Mouse (Mus musculus): ENCODE measurements around the gene Msh5. TPM values are rescaled to one million over a fixed set of nuclear protein-coding genes. Genes with fewer than 3 reads are reported as not detected.

Msh5 gene
- polyA plus RNA-seq, 1 experiment from 2014 or later, result 4.6 TPM

- Histone ChIP-seq H3K27me3 (ENCODE audit: control insufficient read depth, insufficient read depth, low read length) (peaks cover 31% of the 10 kb centered on the region), H3K36me3 (ENCODE audit: control insufficient read depth, insufficient read depth, low read length) (peaks cover 22% of the 10 kb centered on the region), H3K9ac (ENCODE audit: low read depth, low read length) (no peak overlapping the region), H3K27ac (ENCODE audit: low read depth, low read length) (no peak overlapping the region), H3K4me2 (no peak overlapping the region; the same call in 1 of the 2 replicates), H3K4me1 (ENCODE audit: control insufficient read depth, insufficient read depth, low read length) (peaks cover 27% of the 10 kb centered on the region), H3K4me3 (ENCODE audit: low read depth, low read length) (no peak overlapping the region), H3K9me3 (replicated peaks; ENCODE audit: control insufficient read depth, low read length) (no peaks in the 10 kb centered on the region)
- ATAC-seq (replicated peaks; ENCODE audit: insufficient number of reproducible peaks, low FRiP score, low TSS enrichment), result no peak
- WGBS (ENCODE audit: insufficient replicate concordance), result 78% methylated on average over 8 of the region's 8 CpGs
These were observed 14.8 kb upstream of the Msh5 start for GRCm38 (mm10) chr17:35061299-35061698.

GRCm38 (mm10) chr17:35060737-35061297 is 14.3 kb upstream of the Msh5 start:
- Histone ChIP-seq H3K4me1 (ENCODE audit: control insufficient read depth, insufficient read depth, low read length) (peaks cover 27% of the 10 kb centered on the region), H3K36me3 (ENCODE audit: control insufficient read depth, insufficient read depth, low read length) (peaks cover 26% of the 10 kb centered on the region)
- ATAC-seq (replicated peaks; ENCODE audit: insufficient number of reproducible peaks, low FRiP score, low TSS enrichment), result no peak

GRCm38 (mm10) chr17:35060071-35060470 is 13.5 kb upstream of the Msh5 start:
- H3K27ac ChIP-seq (ENCODE audit: low read depth, low read length), result no peak overlapping the region
- peak overlapping the region; percentile 77 for H3K4me3 ChIP-seq (ENCODE audit: low read depth, low read length)
- H3K36me3 ChIP-seq (ENCODE audit: control insufficient read depth, insufficient read depth, low read length), result peaks cover 30% of the 10 kb centered on the region
- H3K4me1 ChIP-seq (ENCODE audit: control insufficient read depth, insufficient read depth, low read length), result peaks cover 20% of the 10 kb centered on the region
- 27% methylated on average over 14 of the region's 14 CpGs for WGBS (ENCODE audit: insufficient replicate concordance)
- H3K9me3 ChIP-seq (replicated peaks; ENCODE audit: control insufficient read depth, low read length), result no peaks in the 10 kb centered on the region
- peak overlapping the region; percentile 94 for H3K9ac ChIP-seq (ENCODE audit: low read depth, low read length)
- no peak for ATAC-seq (replicated peaks; ENCODE audit: insufficient number of reproducible peaks, low FRiP score, low TSS enrichment)
- H3K27me3 ChIP-seq (ENCODE audit: control insufficient read depth, insufficient read depth, low read length), result peaks cover 19% of the 10 kb centered on the region
- peak overlapping the region; percentile 77 for H3K4me2 ChIP-seq

More at GRCm38 (mm10) chr17:35060737-35061297, 14.3 kb upstream of the Msh5 start:
- Histone ChIP-seq H3K27ac (ENCODE audit: low read depth, low read length) (no peak overlapping the region), H3K27me3 (ENCODE audit: control insufficient read depth, insufficient read depth, low read length) (peaks cover 26% of the 10 kb centered on the region), H3K9ac (ENCODE audit: low read depth, low read length) (0 out of 2 replicates have a peak overlapping the region, but pooled peaks have one; percentile 94), H3K4me2 (peak overlapping the region; percentile 77), H3K9me3 (replicated peaks; ENCODE audit: control insufficient read depth, low read length) (no peaks in the 10 kb centered on the region), H3K4me3 (ENCODE audit: low read depth, low read length) (peak overlapping the region; percentile 77)
- 62% methylated on average over 22 of the region's 22 CpGs for WGBS (ENCODE audit: insufficient replicate concordance)

- peaks cover 33% of the 10 kb centered on the region for H3K36me3 ChIP-seq (ENCODE audit: control insufficient read depth, insufficient read depth, low read length)
- no peaks in the 10 kb centered on the region for H3K9me3 ChIP-seq (replicated peaks; ENCODE audit: control insufficient read depth, low read length)
- peak within 1 kb of the TSS; percentile 91 for H3K27ac ChIP-seq (ENCODE audit: low read depth, low read length)
- peaks cover 16% of the 10 kb centered on the region for H3K4me1 ChIP-seq (ENCODE audit: control insufficient read depth, insufficient read depth, low read length)
- ATAC-seq (replicated peaks; ENCODE audit: insufficient number of reproducible peaks, low FRiP score, low TSS enrichment), result peak; percentile 88
- H3K4me3 ChIP-seq (ENCODE audit: low read depth, low read length), result peak within 1 kb of the TSS; percentile 77
- H3K4me2 ChIP-seq, result peak within 1 kb of the TSS; percentile 77
- peak within 1 kb of the TSS; percentile 94 for H3K9ac ChIP-seq (ENCODE audit: low read depth, low read length)
- WGBS (ENCODE audit: insufficient replicate concordance), result under 1% methylated on average over 57 of the region's 57 CpGs
- H3K27me3 ChIP-seq (ENCODE audit: control insufficient read depth, insufficient read depth, low read length), result peaks cover 11% of the 10 kb centered on the region; the same call in 1 of the 2 replicates
These were observed 12.7 kb upstream of the Msh5 start, which contains the start of gene Ddah2 for GRCm38 (mm10) chr17:35058911-35059892. Ddah2 (plus strand) TSS chr17:35059035.

- Histone ChIP-seq H3K9ac (ENCODE audit: low read depth, low read length) (peak overlapping the region; percentile 94; the same call in 1 of the 2 replicates), H3K4me3 (ENCODE audit: low read depth, low read length) (peak overlapping the region; percentile 77; the same call in 1 of the 2 replicates), H3K9me3 (replicated peaks; ENCODE audit: control insufficient read depth, low read length) (no peaks in the 10 kb centered on the region), H3K27me3 (ENCODE audit: control insufficient read depth, insufficient read depth, low read length) (0 out of 2 replicates have a peak, but pooled peaks cover 4% of the 10 kb centered on the region), H3K4me1 (ENCODE audit: control insufficient read depth, insufficient read depth, low read length) (peaks cover 16% of the 10 kb centered on the region), H3K36me3 (ENCODE audit: control insufficient read depth, insufficient read depth, low read length) (peaks cover 39% of the 10 kb centered on the region), H3K27ac (ENCODE audit: low read depth, low read length) (peak overlapping the region; percentile 91; the same call in 1 of the 2 replicates), H3K4me2 (peak overlapping the region; percentile 77)
- ATAC-seq (replicated peaks; ENCODE audit: insufficient number of reproducible peaks, low FRiP score, low TSS enrichment), result no peak
- 57% methylated on average over 9 of the region's 9 CpGs for WGBS (ENCODE audit: insufficient replicate concordance)
These were observed 11.8 kb upstream of the Msh5 start for GRCm38 (mm10) chr17:35058316-35058715.

GRCm38 (mm10) chr17:35057090-35057489 is 10.5 kb upstream of the Msh5 start:
- H3K27ac ChIP-seq (ENCODE audit: low read depth, low read length), result no peak overlapping the region
- no peak overlapping the region for H3K4me3 ChIP-seq (ENCODE audit: low read depth, low read length)
- peaks cover 23% of the 10 kb centered on the region for H3K4me1 ChIP-seq (ENCODE audit: control insufficient read depth, insufficient read depth, low read length)
- H3K27me3 ChIP-seq (ENCODE audit: control insufficient read depth, insufficient read depth, low read length), result no peaks in the 10 kb centered on the region
- WGBS (ENCODE audit: insufficient replicate concordance), result 64% methylated on average over 3 of the region's 3 CpGs
- H3K36me3 ChIP-seq (ENCODE audit: control insufficient read depth, insufficient read depth, low read length), result peaks cover 43% of the 10 kb centered on the region
- no peak overlapping the region for H3K9ac ChIP-seq (ENCODE audit: low read depth, low read length)
- no peak overlapping the region for H3K4me2 ChIP-seq
- ATAC-seq (replicated peaks; ENCODE audit: insufficient number of reproducible peaks, low FRiP score, low TSS enrichment), result no peak
- no peaks in the 10 kb centered on the region for H3K9me3 ChIP-seq (replicated peaks; ENCODE audit: control insufficient read depth, low read length)

GRCm38 (mm10) chr17:35055691-35056495 is 9.3 kb upstream of the Msh5 start:
- Histone ChIP-seq H3K27ac (ENCODE audit: low read depth, low read length) (no peak overlapping the region), H3K27me3 (ENCODE audit: control insufficient read depth, insufficient read depth, low read length) (no peaks in the 10 kb centered on the region)

GRCm38 (mm10) chr17:35052271-35052798 is 5.8 kb upstream of the Msh5 start:
- WGBS (ENCODE audit: insufficient replicate concordance), result 76% methylated on average over 12 of the region's 12 CpGs
- Histone ChIP-seq H3K36me3 (ENCODE audit: control insufficient read depth, insufficient read depth, low read length) (peaks cover 31% of the 10 kb centered on the region), H3K9me3 (replicated peaks; ENCODE audit: control insufficient read depth, low read length) (no peaks in the 10 kb centered on the region)

More at GRCm38 (mm10) chr17:35055691-35056495, 9.3 kb upstream of the Msh5 start:
- Histone ChIP-seq H3K9ac (ENCODE audit: low read depth, low read length) (no peak overlapping the region), H3K9me3 (replicated peaks; ENCODE audit: control insufficient read depth, low read length) (no peaks in the 10 kb centered on the region), H3K4me2 (no peak overlapping the region), H3K4me1 (ENCODE audit: control insufficient read depth, insufficient read depth, low read length) (peaks cover 25% of the 10 kb centered on the region), H3K36me3 (ENCODE audit: control insufficient read depth, insufficient read depth, low read length) (peaks cover 37% of the 10 kb centered on the region), H3K4me3 (ENCODE audit: low read depth, low read length) (no peak overlapping the region)
- no peak for ATAC-seq (replicated peaks; ENCODE audit: insufficient number of reproducible peaks, low FRiP score, low TSS enrichment)
- 86% methylated on average over 7 of the region's 7 CpGs for WGBS (ENCODE audit: insufficient replicate concordance)

More at GRCm38 (mm10) chr17:35052271-35052798, 5.8 kb upstream of the Msh5 start:
- H3K4me2 ChIP-seq, result peak overlapping the region; percentile 85
- ATAC-seq (replicated peaks; ENCODE audit: insufficient number of reproducible peaks, low FRiP score, low TSS enrichment), result no peak
- no peaks in the 10 kb centered on the region for H3K27me3 ChIP-seq (ENCODE audit: control insufficient read depth, insufficient read depth, low read length)
- H3K27ac ChIP-seq (ENCODE audit: low read depth, low read length), result peak overlapping the region; percentile 99
- peak overlapping the region; percentile 92 for H3K4me3 ChIP-seq (ENCODE audit: low read depth, low read length)
- H3K9ac ChIP-seq (ENCODE audit: low read depth, low read length), result peak overlapping the region; percentile 95
- H3K4me1 ChIP-seq (ENCODE audit: control insufficient read depth, insufficient read depth, low read length), result peaks cover 28% of the 10 kb centered on the region

All from heart, embryonic 11.5 days (tissue).